Mouse (Mus musculus): Measurements from ENCODE around the gene Eefsec. TPM values are rescaled to one million over a fixed set of nuclear protein-coding genes. Genes with fewer than 3 reads are reported as not detected.

Gene Eefsec
- polyA plus RNA-seq, 1 experiment: not detected

- WGBS: 94% methylated on average over 3 of the region's 3 CpGs
- H3K4me1 ChIP-seq (ENCODE audit: control insufficient read depth, insufficient read depth, low read length): peaks cover 7% of the 10 kb centered on the region
- H3K4me3 ChIP-seq (ENCODE audit: insufficient read depth, low read depth, low read length): no peak overlapping the region
- H3K27ac ChIP-seq (ENCODE audit: insufficient read depth, low read depth, low read length): no peak overlapping the region
- TF ChIP-seq POLR2A (IDR thresholded peaks at IDR 0.05; ENCODE audit: insufficient read depth, low read depth, low read length) (no peak), CTCF (IDR thresholded peaks at IDR 0.05; ENCODE audit: insufficient read depth, low read depth, low read length) (no peak)
These were observed 179.3 kb downstream of the Eefsec start for GRCm38 (mm10) chr6:88267068-88267467.

GRCm38 (mm10) chr6:88266055-88266454, 180.3 kb downstream of the Eefsec start:
- no peak overlapping the region for H3K4me3 ChIP-seq (ENCODE audit: insufficient read depth, low read depth, low read length)
- 95% methylated on average over 3 of the region's 3 CpGs for WGBS
- no peak overlapping the region for H3K27ac ChIP-seq (ENCODE audit: insufficient read depth, low read depth, low read length)

GRCm38 (mm10) chr6:88265355-88265754, 181.0 kb downstream of the Eefsec start:
- TF ChIP-seq CTCF (IDR thresholded peaks at IDR 0.05; ENCODE audit: insufficient read depth, low read depth, low read length) (no peak), POLR2A (IDR thresholded peaks at IDR 0.05; ENCODE audit: insufficient read depth, low read depth, low read length) (no peak)
- Histone ChIP-seq H3K4me3 (ENCODE audit: insufficient read depth, low read depth, low read length) (no peak overlapping the region), H3K4me1 (ENCODE audit: control insufficient read depth, insufficient read depth, low read length) (peaks cover 4% of the 10 kb centered on the region; the same call in 1 of the 2 replicates), H3K27ac (ENCODE audit: insufficient read depth, low read depth, low read length) (no peak overlapping the region)
- WGBS: 100% methylated on average over 1 of the region's 1 CpGs

More at GRCm38 (mm10) chr6:88266055-88266454, 180.3 kb downstream of the Eefsec start:
- TF ChIP-seq CTCF (IDR thresholded peaks at IDR 0.05; ENCODE audit: insufficient read depth, low read depth, low read length): no peak
- H3K4me1 ChIP-seq (ENCODE audit: control insufficient read depth, insufficient read depth, low read length): peaks cover 4% of the 10 kb centered on the region; the same call in 1 of the 2 replicates

GRCm38 (mm10) chr6:88262160-88262559, 184.2 kb downstream of the Eefsec start:
- peaks cover 4% of the 10 kb centered on the region; the same call in 1 of the 2 replicates for H3K4me1 ChIP-seq (ENCODE audit: control insufficient read depth, insufficient read depth, low read length)
- WGBS: 54% methylated on average over 9 of the region's 9 CpGs
- no peak overlapping the region for H3K27ac ChIP-seq (ENCODE audit: insufficient read depth, low read depth, low read length)
- no peak overlapping the region for H3K4me3 ChIP-seq (ENCODE audit: insufficient read depth, low read depth, low read length)
- no peak for TF ChIP-seq POLR2A (IDR thresholded peaks at IDR 0.05; ENCODE audit: insufficient read depth, low read depth, low read length)
- TF ChIP-seq CTCF (IDR thresholded peaks at IDR 0.05; ENCODE audit: insufficient read depth, low read depth, low read length): no peak

- no peak for TF ChIP-seq POLR2A (IDR thresholded peaks at IDR 0.05; ENCODE audit: insufficient read depth, low read depth, low read length)
- TF ChIP-seq CTCF (IDR thresholded peaks at IDR 0.05; ENCODE audit: insufficient read depth, low read depth, low read length): no peak
- WGBS: 98% methylated on average over 3 of the region's 3 CpGs
- H3K4me3 ChIP-seq (ENCODE audit: insufficient read depth, low read depth, low read length): no peak overlapping the region
- no peak overlapping the region for H3K27ac ChIP-seq (ENCODE audit: insufficient read depth, low read depth, low read length)
- peaks cover 4% of the 10 kb centered on the region; the same call in 1 of the 2 replicates for H3K4me1 ChIP-seq (ENCODE audit: control insufficient read depth, insufficient read depth, low read length)
These were observed 185.7 kb downstream of the Eefsec start for GRCm38 (mm10) chr6:88260645-88261044.

- TF ChIP-seq POLR2A (IDR thresholded peaks at IDR 0.05; ENCODE audit: insufficient read depth, low read depth, low read length) (no peak), CTCF (IDR thresholded peaks at IDR 0.05; ENCODE audit: insufficient read depth, low read depth, low read length) (no peak)
- 90% methylated on average over 3 of the region's 3 CpGs for WGBS
- no peak overlapping the region for H3K27ac ChIP-seq (ENCODE audit: insufficient read depth, low read depth, low read length)
- H3K4me3 ChIP-seq (ENCODE audit: insufficient read depth, low read depth, low read length): no peak overlapping the region
- peaks cover 4% of the 10 kb centered on the region; the same call in 1 of the 2 replicates for H3K4me1 ChIP-seq (ENCODE audit: control insufficient read depth, insufficient read depth, low read length)
These were observed 186.7 kb downstream of the Eefsec start for GRCm38 (mm10) chr6:88259621-88260020.

- no peak for TF ChIP-seq CTCF (IDR thresholded peaks at IDR 0.05; ENCODE audit: insufficient read depth, low read depth, low read length)
- no peak for TF ChIP-seq POLR2A (IDR thresholded peaks at IDR 0.05; ENCODE audit: insufficient read depth, low read depth, low read length)
- H3K27ac ChIP-seq (ENCODE audit: insufficient read depth, low read depth, low read length): no peak overlapping the region
- H3K4me3 ChIP-seq (ENCODE audit: insufficient read depth, low read depth, low read length): no peak overlapping the region
- WGBS: 92% methylated on average over 4 of the region's 4 CpGs
- no peaks in the 10 kb centered on the region for H3K4me1 ChIP-seq (ENCODE audit: control insufficient read depth, insufficient read depth, low read length)
These were observed 190.9 kb downstream of the Eefsec start for GRCm38 (mm10) chr6:88255435-88255834.

GRCm38 (mm10) chr6:88254082-88254481, 192.3 kb downstream of the Eefsec start:
- 86% methylated on average over 6 of the region's 6 CpGs for WGBS
- no peaks in the 10 kb centered on the region for H3K4me1 ChIP-seq (ENCODE audit: control insufficient read depth, insufficient read depth, low read length)
- no peak for TF ChIP-seq CTCF (IDR thresholded peaks at IDR 0.05; ENCODE audit: insufficient read depth, low read depth, low read length)
- TF ChIP-seq POLR2A (IDR thresholded peaks at IDR 0.05; ENCODE audit: insufficient read depth, low read depth, low read length): no peak
- H3K4me3 ChIP-seq (ENCODE audit: insufficient read depth, low read depth, low read length): no peak overlapping the region
- H3K27ac ChIP-seq (ENCODE audit: insufficient read depth, low read depth, low read length): no peak overlapping the region

- WGBS: 82% methylated on average over 7 of the region's 7 CpGs
- no peaks in the 10 kb centered on the region for H3K4me1 ChIP-seq (ENCODE audit: control insufficient read depth, insufficient read depth, low read length)
- H3K4me3 ChIP-seq (ENCODE audit: insufficient read depth, low read depth, low read length): no peak overlapping the region
- TF ChIP-seq POLR2A (IDR thresholded peaks at IDR 0.05; ENCODE audit: insufficient read depth, low read depth, low read length) (no peak), CTCF (IDR thresholded peaks at IDR 0.05; ENCODE audit: insufficient read depth, low read depth, low read length) (no peak)
- H3K27ac ChIP-seq (ENCODE audit: insufficient read depth, low read depth, low read length): no peak overlapping the region
These were observed 194.4 kb downstream of the Eefsec start for GRCm38 (mm10) chr6:88251798-88252478.
